Mouse (Mus musculus): ENCODE measurements around the gene Sparc. TPM values are rescaled to one million over a fixed set of nuclear protein-coding genes. Genes with fewer than 3 reads are reported as not detected.

The Sparc gene
- 166 and 174 TPM in 2 replicates for polyA plus RNA-seq (2021; fragmentation: Nextera tagmentation)
- long read RNA-seq, experiment 1, transcript Sparc-203 (4 exons, 909 nt), result minor isoform, 5 of 228 reads
- long read RNA-seq, experiment 1, transcript Sparc-201 (10 exons, 2,300 nt), result major isoform, 125 of 228 reads
- long read RNA-seq, experiment 1, transcript Sparc-202 (10 exons, 2,115 nt), result minor isoform, 36 of 228 reads
- long read RNA-seq, experiment 1, partial matches to known transcripts, result 30 of 228 reads
- long read RNA-seq, experiment 1, other reads (novel, unspliced or antisense), result 29 of 228 reads
- long read RNA-seq, experiment 2, transcript Sparc-201 (10 exons, 2,300 nt), result major isoform, 351 of 543 reads
- long read RNA-seq, experiment 2, transcript Sparc-202 (10 exons, 2,115 nt), result minor isoform, 97 of 543 reads
- long read RNA-seq, experiment 2, partial matches to known transcripts, result 85 of 543 reads
- long read RNA-seq, experiment 2, other reads (novel, unspliced or antisense), result 9 of 543 reads

DNA sequence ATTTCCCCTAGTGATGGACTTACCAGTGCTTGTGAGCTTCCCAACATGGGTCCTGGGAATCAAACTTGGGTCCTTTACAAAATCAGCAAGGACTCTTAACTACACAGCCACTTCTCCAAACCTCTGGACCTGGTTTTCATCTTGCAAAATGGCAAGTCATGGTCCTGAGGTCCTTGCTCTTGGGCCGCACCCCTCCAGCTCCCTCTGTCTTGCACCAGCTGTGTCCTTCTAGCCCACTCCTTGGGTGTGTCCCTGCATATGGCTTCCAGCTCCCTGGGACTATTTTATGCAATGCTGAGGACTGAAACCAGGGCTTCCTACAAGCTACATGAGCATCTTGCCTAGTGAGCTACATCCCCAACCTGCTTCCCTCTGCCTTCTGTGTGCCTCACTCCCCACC, at the start of gene Sparc:
Sparc (minus strand) TSS at position 206 of the 400 bp plus-strand sequence.

DNA sequence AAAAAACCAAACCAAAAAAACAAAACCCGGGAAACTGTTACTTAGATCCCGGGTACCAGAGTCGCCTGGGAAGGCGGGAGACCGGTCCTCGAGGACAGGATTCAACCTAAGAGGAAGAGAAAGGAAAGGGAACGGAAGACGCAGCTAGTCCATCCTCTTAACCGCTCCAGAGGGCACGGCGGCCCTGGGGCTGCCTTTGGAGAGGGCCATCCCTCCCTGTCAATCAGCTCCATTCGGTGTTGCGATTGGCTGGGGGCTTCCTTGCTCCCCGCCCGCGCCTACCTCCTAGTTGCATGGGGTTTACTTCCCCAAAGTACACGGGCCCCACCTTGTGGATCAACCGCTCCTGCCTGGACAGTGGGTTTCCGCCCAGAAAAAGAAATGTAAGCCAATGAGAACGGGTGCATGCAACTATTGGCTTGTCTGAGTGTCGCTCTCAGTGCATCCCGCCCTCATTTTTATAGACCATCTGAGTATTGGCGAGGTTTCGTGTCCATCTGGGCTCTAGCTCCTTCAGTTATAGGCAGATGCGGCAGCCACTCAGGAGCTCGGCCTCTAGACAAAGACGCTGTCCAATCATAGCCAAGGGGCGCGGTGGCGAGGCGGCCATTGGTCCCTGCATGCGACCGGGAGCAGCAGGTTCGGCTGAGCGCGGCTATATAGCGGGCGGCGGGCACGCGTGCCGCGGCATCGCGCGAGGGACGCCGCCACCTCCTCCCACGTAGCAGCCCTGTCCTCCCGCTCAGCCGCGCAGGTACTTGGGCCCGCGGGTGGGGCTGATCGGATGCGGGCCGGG, 46.3 kb upstream of the Sparc start, which contains the start of gene G3bp1:
G3bp1 (plus strand) TSS at position 638 of the 796 bp plus-strand sequence.

DNA sequence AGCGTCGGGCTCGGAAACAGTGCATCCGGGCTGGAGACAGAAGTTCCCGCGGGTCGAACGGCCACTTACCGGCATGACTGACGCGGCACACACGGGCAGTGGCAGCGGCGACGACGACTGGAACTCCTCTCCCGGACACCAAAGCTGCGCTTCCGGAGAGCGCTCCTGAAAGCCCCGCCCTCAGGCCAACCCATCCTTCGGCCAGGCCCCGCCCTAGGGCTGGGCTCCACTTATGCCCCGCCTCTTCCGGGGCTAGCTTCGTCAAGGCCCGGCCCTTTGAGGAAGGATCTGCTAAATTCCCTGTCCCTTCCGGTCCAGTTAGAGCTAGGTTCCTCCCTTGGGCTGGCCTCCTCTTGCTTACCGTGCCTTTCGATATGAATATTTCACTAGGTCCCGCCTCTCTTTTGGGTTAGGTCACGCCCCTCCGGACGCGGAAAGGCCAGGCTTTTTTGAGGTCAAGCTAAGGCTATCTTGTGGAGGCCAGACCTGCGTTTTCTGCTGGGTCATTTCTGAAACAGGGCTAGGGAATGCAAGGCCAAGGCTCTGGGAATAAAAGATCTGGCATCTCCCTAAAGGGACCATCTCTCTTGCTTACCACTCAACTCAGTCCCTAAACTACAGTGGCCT, 38.1 kb upstream of the Sparc start, which contains the start of gene Atox1:
Atox1 (minus strand) TSS at position 221 of the 627 bp plus-strand sequence.

Other genes starting within 250 kb of the Sparc start
- gene Slc36a2, start 238.1 kb downstream of the Sparc start, polyA plus RNA-seq (2021; fragmentation: Nextera tagmentation), result 0.20 and 0.21 TPM in 2 replicates
- 4.3 and 5.8 TPM in 2 replicates for gene Slc36a1, start 218.8 kb downstream of the Sparc start, polyA plus RNA-seq (2021; fragmentation: Nextera tagmentation)
- 0.01 TPM in 2 replicates for gene Fat2, start 86.6 kb downstream of the Sparc start, polyA plus RNA-seq (2021; fragmentation: Nextera tagmentation)
- 454 and 596 TPM in 2 replicates for gene Atox1, start 38.1 kb upstream of the Sparc start, polyA plus RNA-seq (2021; fragmentation: Nextera tagmentation)
- 46.8 and 49.3 TPM in 2 replicates for gene G3bp1, start 46.5 kb upstream of the Sparc start, polyA plus RNA-seq (2021; fragmentation: Nextera tagmentation)
- 0.08 TPM in 1 of 2 replicates, not detected in the other for gene Glra1, start 185.0 kb upstream of the Sparc start, polyA plus RNA-seq (2021; fragmentation: Nextera tagmentation)